Mouse (Mus musculus): ENCODE results near the gene Vps35l.

Gene Vps35l

GRCm38 (mm10) chr7:118733225-118733624 lies 6.8 kb upstream of the Vps35l start:
- DNase-seq (ENCODE audit: low read depth, low spot score), result no peak

- no peak for DNase-seq (ENCODE audit: low read depth, low spot score)
Observed at GRCm38 (mm10) chr7:118738730-118739129, 1.3 kb upstream of the Vps35l start.

GRCm38 (mm10) chr7:118740532-118741338 lies 709 bp downstream of the Vps35l start:
- DNase-seq (ENCODE audit: low read depth, low spot score), result peak; percentile 95

- no peak for DNase-seq (ENCODE audit: low read depth, low spot score)
Observed at GRCm38 (mm10) chr7:118742278-118742677, 2.3 kb downstream of the Vps35l start.

- no peak for DNase-seq (ENCODE audit: low read depth, low spot score)
Observed at GRCm38 (mm10) chr7:118744766-118745165, 4.7 kb downstream of the Vps35l start.

GRCm38 (mm10) chr7:118747891-118748672 lies 8.1 kb downstream of the Vps35l start:
- DNase-seq (ENCODE audit: low read depth, low spot score), result no peak

- no peak for DNase-seq (ENCODE audit: low read depth, low spot score)
Observed at GRCm38 (mm10) chr7:118749706-118750105, 9.7 kb downstream of the Vps35l start.

GRCm38 (mm10) chr7:118751625-118752024 lies 11.6 kb downstream of the Vps35l start:
- no peak for DNase-seq (ENCODE audit: low read depth, low spot score)

GRCm38 (mm10) chr7:118755756-118756155 lies 15.7 kb downstream of the Vps35l start:
- no peak for DNase-seq (ENCODE audit: low read depth, low spot score)

- DNase-seq (ENCODE audit: low read depth, low spot score), result peak; percentile 77
Observed at GRCm38 (mm10) chr7:118756490-118757265, 16.7 kb downstream of the Vps35l start.

GRCm38 (mm10) chr7:118758369-118758768 lies 18.3 kb downstream of the Vps35l start:
- no peak for DNase-seq (ENCODE audit: low read depth, low spot score)

- no peak for DNase-seq (ENCODE audit: low read depth, low spot score)
Observed at GRCm38 (mm10) chr7:118759372-118759771, 19.3 kb downstream of the Vps35l start.

GRCm38 (mm10) chr7:118763939-118764338 lies 23.9 kb downstream of the Vps35l start:
- DNase-seq (ENCODE audit: low read depth, low spot score), result no peak

- DNase-seq (ENCODE audit: low read depth, low spot score), result no peak
Observed at GRCm38 (mm10) chr7:118764725-118765124, 24.7 kb downstream of the Vps35l start.

GRCm38 (mm10) chr7:118765604-118766003 lies 25.6 kb downstream of the Vps35l start:
- no peak for DNase-seq (ENCODE audit: low read depth, low spot score)

- peak; percentile 48 for DNase-seq (ENCODE audit: low read depth, low spot score)
Observed at GRCm38 (mm10) chr7:118766119-118766833, 26.2 kb downstream of the Vps35l start.

GRCm38 (mm10) chr7:118766834-118767224 lies 26.8 kb downstream of the Vps35l start:
- DNase-seq (ENCODE audit: low read depth, low spot score), result no peak

GRCm38 (mm10) chr7:118769208-118769607 lies 29.2 kb downstream of the Vps35l start:
- DNase-seq (ENCODE audit: low read depth, low spot score), result no peak

GRCm38 (mm10) chr7:118769655-118770054 lies 29.6 kb downstream of the Vps35l start:
- no peak for DNase-seq (ENCODE audit: low read depth, low spot score)

- no peak for DNase-seq (ENCODE audit: low read depth, low spot score)
Observed at GRCm38 (mm10) chr7:118773027-118773426, 33.0 kb downstream of the Vps35l start.

GRCm38 (mm10) chr7:118775991-118776390 lies 36.0 kb downstream of the Vps35l start:
- no peak for DNase-seq (ENCODE audit: low read depth, low spot score)

Measured in c-Kit-negative CD71-positive TER-119-positive erythroid progenitor cells, embryonic 14.5 days (primary cell).